Mouse (Mus musculus): ENCODE measurements around the gene Garnl3. TPM values are rescaled to one million over a fixed set of nuclear protein-coding genes. Genes with fewer than 3 reads are reported as not detected.
"Not testable (repeated sequence)": the region's sequence is repeated elsewhere in the genome, so short reads cannot be mapped to it uniquely, and the experiment has no call there.

Garnl3 gene
- total RNA-seq, 2 experiments from 2014 or later: not detected

DNA sequence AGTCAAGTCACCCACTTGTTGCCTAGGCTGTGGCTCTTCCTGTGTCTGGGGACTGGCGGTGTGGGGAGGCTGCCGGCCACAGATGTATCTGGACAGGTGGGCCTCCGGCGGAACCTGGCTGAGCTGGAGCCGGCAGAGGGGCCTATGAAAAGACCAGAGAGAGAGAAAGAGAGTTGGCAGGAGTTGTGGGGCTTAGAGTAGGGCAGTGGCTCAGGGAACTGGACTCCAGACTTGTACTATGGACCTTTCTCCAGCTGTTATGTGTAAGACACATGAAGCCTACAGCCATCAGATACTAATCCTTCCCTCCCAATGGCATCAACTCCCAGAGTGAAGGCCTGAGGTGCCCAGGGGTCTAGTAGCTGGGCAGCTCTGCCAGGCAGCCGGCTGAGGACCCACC, 27.4 kb upstream of the Garnl3 start:
- ATAC-seq (replicated peaks; ENCODE audit: low FRiP score, poor library complexity, severe bottlenecking): no peak

DNA sequence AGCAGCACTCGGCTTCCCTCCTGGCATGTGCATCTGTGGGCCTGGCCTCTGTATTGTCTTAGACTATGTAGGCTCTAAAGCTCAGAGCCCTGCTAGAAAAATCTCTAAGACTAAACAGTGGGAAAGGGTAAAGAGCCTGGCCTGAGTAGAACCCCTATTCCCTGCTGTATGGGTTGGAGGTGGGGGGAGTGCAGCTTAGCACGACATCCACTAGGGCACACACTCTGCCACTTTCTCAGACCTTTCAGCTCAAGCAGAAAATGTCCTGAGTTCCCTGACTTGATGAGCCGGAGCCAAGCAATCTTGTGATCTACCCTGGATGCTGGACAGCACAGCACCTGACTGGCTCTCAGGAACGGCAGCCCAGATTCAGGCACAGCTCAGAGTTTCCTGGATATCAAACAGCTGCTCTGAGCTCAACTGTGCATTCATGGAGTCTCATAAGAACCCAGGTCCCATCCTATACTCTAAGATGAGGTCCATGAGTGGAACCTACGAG, 24.9 kb upstream of the Garnl3 start:
- no peak for ATAC-seq (replicated peaks; ENCODE audit: low FRiP score, poor library complexity, severe bottlenecking)

DNA sequence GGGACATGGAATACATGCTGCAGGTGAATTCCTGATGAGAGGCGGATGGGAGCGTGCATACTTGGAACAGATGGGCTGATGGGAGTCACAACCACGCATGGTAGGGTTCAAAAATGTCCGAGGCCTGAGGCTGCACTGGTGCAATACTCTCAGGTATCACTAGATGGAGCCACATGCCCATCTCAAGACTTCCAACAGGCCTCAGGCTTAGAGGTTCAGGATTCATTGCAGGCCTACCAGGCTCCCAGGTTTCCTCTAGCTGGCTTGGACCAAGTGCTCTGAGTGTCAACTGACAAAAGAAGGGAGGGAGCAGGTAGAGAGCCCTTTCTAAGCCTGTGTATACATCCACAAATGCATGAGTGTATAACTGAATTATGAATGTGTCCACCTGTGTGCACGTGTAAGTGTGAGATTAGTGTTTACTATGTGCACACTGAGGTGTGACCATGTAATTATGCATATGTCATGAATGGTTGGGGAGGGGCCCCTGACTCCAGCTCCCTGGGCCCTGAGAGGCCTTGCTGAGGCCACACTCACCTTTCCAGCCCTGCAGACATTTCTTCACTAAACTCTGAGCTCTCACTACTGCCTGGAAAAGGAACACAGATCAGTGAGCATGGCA, 23.4 kb upstream of the Garnl3 start:
- 0 out of 2 replicates have a peak, but pooled peaks have one; percentile 35 for ATAC-seq (replicated peaks; ENCODE audit: low FRiP score, poor library complexity, severe bottlenecking)

DNA sequence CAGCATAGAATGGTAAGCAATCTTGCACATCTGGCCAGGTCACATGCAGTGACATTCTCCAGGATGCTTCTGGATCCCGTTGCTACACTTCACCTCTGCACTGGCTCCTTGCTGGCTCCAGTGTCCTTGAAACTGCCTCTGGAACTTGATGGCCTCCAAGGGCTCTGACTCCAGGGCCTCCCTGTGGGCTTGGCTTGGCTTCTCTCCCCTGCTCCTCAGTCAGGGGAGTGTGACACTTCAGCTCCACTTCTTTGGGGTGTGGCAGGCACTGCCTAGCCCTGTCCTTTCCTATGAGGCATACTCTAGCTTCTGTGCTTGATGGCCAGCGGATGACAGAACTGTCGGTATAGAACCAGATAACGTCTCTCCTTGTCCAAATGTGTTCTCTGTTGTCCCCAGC, 15.5 kb upstream of the Garnl3 start:
- no peak for ATAC-seq (replicated peaks; ENCODE audit: low FRiP score, poor library complexity, severe bottlenecking)

DNA sequence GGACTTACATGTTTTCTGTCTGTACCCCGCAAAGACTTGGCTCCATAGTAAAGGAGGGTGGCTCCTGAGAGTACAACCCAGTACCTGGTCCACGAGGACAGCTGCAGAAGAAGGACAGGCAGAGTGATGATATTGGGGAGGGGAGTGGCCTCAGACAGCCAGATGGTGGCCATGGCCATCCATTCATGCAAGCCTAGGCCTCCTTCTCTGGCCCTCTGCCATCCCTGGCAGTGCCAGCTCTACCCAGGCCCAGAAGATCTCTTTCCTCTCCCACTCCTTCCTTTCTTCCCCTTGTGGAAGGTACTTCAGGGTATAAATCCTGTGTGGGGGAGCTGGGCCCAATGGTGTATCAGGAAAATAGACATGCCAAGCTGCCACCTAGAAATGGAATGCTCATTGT, 11.8 kb upstream of the Garnl3 start:
- ATAC-seq (replicated peaks; ENCODE audit: low FRiP score, poor library complexity, severe bottlenecking): no peak

DNA sequence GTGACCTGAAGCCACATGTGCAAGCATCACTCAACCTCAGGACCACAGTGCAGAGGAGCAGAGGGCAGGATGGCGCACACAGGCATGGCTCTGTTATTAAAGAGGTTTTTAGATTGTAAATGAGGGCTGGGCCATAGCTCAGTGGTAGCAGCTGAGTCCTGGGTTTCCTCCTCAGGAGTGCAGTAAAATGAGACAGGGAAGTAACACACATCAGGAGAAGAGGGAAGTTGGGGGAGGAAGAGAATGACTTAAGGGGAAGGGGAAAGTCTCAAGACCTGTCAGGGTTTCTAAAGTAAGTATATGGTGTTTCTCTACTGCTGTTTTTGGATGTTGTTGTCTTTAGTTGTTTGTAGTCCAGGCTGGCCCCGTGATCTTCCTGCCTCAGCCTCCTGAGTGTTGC, 7.0 kb upstream of the Garnl3 start:
- ATAC-seq (replicated peaks; ENCODE audit: low FRiP score, poor library complexity, severe bottlenecking): no peak

DNA sequence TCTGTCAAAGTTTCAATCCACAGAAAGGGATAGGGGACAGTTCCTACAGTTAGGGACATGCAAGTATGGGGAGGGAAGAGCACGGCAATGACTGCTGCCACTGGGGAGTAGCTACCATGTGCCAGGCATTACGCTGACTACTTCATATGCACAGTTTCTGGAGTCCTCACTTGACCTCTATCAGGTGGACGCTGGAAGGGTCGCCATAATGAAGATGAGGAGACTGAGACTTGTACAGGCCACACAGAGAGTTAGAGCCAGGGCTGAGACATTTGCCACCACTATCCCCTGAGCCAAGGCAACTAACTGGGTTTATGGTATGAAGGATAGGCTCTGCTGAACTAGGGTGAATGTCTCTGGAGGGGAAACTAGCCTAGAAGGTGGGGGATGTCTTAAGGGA, 6.3 kb upstream of the Garnl3 start:
- no peak for ATAC-seq (replicated peaks; ENCODE audit: low FRiP score, poor library complexity, severe bottlenecking)

DNA sequence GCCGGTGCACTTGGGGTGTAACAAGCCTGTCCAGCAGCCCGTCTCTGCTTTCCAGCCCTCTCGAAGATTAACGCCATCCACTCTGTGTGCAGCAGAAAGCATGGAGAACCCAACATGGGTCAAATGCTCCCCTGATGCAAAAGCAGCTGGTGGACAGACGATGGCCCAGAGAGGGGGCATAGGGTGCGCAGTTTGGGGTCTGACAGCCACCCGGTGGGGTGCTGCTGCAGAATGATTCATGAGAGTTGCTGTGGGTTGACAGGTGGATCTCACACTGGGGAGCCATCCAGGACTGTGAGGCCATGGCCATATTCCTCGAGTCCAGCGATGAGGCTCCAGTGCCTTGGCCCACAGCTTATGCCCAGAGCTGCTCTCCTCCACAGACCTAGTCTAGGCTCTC, 5.8 kb upstream of the Garnl3 start:
- ATAC-seq (replicated peaks; ENCODE audit: low FRiP score, poor library complexity, severe bottlenecking): no peak

DNA sequence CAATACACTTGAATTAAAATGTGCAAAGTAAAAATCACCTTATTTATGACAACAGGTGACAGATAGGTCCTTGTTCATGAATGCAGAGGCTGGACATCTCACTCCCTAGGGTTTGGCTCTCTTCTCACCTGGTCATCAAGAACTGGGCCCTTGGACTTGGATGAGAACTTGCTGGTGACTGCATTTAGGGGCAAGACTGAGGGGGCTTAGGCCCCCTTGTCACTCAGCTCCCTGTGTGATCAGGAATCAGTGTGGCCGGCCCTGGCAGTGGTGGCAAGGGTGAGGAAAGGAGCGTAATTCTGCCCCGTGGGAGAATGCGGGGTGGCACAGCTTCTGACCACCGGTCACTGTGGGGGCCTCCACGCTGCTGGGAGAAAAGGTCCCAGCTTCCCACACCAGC, 4.9 kb upstream of the Garnl3 start:
- no peak for ATAC-seq (replicated peaks; ENCODE audit: low FRiP score, poor library complexity, severe bottlenecking)

DNA sequence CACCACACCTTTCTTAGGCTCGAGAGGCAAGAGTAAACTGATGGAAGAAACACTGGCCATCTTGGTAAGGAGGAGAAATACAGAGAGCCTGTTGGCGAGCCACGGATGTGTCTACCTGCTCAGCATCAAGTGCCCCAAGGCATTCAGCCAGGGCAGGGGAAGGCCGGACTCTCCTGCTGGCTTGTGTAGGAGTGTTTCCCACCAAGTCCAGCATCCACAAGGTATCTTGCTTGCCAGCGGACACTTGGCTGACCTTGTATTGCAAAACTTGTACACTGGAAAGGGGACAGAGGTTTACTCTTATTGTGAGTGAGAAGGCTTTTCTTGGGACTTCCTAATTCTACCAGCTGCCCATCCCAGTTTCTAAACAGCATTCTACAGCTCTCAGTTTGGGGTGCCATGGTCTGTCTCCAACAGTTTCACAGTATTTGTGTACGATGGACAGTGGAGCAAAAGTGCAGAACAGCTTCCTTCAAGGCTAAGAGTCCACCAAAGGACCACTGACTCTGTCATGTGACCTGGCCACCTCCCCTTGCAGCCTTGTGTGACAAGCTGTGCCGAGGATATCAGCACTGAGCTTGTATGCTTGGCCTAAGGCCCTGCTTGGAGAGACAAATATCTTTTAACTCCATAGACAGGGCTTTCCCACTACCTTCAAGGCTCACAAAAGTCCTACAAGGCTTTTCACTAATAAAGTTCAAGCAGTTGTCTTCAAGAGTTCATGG, 3.5 kb upstream of the Garnl3 start:
- ATAC-seq (replicated peaks; ENCODE audit: low FRiP score, poor library complexity, severe bottlenecking): no peak

DNA sequence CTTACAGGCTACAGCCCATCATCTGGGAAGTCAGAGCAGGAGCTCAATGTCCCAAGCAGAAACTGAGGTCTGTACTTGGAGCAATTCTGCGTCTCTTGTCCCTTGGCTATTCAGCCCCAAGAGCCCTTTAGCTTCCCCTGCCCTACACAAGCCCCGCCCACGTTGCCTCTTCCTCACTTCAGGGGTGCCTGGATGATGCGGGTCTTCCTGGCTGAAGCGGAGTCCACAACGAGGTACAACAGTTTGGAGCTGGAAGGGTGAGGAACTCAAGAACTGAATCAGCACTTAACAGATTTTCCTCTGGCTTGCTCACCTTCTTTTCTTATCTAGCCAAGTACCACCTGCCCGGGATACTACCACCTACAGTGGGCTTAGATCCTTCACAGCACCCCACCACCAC, 852 bp upstream of the Garnl3 start:
- ATAC-seq (replicated peaks; ENCODE audit: low FRiP score, poor library complexity, severe bottlenecking): no peak

DNA sequence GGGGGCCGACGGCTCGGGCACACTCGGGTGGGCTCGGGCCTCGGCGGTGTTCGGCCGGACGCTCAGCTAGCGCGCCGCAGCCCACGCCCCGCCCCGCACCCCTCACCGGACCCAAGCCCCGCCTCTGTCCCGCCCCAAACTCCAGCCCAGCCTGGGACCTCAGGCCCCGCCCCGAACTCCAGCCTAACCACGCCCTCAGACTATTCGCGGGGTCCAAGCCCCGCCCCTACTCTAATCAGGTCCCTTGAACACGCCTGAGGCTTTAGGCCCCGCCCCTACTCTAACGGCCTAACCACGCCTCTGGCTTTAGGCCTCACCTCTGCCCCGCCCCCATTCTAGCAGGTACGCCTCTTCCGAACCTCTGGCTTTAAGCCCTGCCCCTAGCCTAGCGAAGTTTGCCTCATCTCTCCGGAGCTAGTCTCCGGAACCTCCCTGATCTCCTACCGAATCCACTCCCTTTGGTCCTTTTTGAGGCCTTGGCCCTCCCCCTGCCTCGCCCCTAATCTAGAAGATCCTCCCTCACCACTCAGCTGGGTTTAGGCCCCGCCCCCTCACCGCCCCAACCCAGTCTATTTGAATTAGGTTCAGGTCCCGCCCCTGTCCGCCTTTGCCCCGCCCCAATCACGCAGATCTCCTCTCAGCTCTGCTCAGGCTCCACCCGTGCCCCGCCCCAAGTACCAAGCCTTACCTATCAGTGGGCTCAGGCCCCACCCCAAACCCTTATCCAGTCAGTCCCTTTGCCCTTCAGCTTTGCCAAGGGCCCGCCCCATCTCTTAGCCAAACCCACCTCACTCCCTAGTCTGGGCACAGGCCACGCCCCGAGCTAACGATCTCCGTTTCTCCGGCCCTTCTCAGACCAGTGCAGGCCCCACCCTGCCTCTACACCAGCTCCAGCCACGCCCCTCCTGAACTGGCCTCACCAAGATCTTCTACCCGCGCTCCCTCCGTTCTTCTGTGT, 649 bp downstream of the Garnl3 start:
- ATAC-seq (replicated peaks; ENCODE audit: low FRiP score, poor library complexity, severe bottlenecking): peak; percentile 80

DNA sequence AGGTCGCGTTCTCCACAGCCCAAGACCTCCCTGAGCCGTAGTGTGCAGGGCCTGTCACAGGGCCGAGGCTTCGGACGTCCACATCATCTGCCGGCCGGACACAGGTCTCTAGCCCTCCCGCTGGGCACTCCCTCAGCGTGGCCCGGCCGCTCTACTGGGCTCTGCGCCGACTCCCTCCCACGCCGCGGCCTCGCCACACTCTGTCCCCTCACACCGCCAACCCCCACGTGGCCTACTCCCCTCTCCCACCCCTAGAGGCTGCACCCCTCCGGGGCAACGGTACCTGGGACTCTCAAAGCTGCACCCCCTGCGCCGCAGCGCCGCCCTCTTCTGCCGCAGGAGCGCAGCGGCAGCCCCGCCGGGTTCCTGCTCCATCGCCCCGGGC, 1.3 kb downstream of the Garnl3 start:
- no peak for ATAC-seq (replicated peaks; ENCODE audit: low FRiP score, poor library complexity, severe bottlenecking)

DNA sequence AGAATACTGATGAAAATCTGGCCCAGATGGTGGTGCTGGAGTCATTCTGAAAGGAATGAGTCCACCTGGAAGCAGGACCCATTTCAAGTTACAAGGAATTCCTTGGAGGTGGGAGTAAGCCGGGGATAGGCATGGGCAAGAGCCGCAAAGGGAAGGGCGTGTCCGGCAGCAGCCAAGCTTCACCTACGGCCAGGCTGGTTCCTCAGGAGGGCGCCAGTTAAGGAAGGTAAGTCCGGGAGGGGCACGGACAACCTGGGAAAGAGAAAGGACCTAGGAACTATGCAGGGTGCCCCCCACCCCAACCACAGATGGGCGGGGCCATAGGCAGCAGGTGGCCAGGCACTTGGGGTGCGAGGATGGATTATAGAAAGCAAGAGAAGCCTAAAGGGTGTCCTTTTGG, 1.8 kb downstream of the Garnl3 start:
- no peak for ATAC-seq (replicated peaks; ENCODE audit: low FRiP score, poor library complexity, severe bottlenecking)

DNA sequence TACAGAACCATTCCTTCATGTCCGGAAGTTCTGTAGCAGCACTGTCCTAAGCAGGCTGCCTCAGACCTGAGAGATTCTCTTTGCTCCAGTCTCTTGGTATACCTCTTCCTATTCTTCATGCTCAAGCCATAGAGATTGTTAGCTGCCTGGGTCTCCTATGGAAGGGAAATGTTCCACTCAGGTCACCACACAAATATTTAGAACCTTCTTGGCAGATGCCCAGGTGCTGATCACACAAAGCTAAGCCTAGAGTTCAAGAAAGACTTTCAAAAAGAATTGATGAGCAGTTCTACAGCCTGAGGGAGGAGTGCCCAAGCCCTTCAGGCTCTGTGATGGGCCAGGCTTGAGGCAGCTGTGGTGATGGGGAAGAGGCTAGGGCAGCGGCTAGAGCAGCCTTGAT, 2.4 kb downstream of the Garnl3 start:
- no peak for ATAC-seq (replicated peaks; ENCODE audit: low FRiP score, poor library complexity, severe bottlenecking)

DNA sequence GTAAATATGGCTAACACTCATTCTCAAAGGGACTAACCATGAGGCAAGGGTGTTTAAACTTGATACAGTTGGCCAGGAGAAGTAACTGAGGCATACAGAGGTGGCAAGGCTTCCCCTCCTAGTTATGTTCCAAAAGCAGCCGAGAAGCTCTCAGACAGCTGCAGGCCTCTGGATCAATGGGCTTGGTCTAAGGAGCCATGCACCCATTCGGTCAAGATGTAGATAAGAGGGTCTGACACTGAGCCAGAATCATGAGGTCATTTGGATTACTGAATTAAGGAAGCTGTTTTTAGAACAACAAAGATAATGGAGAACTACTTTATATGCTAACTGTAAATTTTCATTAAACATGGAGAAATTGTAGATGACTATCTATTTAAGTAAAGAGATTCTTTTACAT, 4.2 kb downstream of the Garnl3 start:
- no peak for ATAC-seq (replicated peaks; ENCODE audit: low FRiP score, poor library complexity, severe bottlenecking)

DNA sequence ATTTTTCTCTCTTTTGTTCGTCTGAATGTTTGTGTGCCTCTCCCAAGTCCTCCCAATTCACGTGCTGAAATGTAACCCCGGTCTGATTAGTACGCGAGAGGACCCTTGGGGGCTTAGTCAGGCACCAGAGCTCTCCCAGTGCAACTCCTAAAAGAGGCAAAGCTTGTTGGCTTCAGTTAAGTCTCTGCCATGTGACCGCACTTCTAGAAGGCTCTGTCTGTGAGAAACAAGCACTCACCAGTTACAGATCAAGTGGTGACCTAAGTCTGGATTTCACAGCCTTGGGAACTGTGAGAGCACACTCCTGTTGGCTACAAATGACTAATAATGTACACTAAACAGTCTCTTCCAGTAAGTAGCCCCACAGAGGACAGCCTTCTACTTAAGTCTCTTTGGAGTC, 8.6 kb downstream of the Garnl3 start:
- no peak for ATAC-seq (replicated peaks; ENCODE audit: low FRiP score, poor library complexity, severe bottlenecking)

DNA sequence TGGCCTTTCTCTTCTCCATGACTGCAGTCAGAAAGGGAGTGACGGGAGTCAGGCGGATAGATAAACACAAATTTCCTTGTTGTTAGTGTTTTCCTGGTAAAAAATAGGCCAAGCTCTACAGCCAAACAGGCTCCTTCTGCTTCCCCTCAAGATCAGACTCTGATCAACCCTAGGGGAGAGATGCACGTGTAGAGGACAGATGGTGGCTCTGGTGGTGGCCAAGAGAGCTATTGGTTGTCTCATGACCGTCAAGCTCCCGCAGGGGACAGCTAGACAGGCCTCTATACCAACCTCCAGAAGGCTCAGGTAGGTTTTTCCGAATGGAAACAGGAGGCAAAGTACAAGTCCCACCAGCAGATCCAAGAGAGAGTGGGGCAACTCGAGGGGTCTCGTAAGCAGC, 30.9 kb downstream of the Garnl3 start:
- ATAC-seq (replicated peaks; ENCODE audit: low FRiP score, poor library complexity, severe bottlenecking): no peak

DNA sequence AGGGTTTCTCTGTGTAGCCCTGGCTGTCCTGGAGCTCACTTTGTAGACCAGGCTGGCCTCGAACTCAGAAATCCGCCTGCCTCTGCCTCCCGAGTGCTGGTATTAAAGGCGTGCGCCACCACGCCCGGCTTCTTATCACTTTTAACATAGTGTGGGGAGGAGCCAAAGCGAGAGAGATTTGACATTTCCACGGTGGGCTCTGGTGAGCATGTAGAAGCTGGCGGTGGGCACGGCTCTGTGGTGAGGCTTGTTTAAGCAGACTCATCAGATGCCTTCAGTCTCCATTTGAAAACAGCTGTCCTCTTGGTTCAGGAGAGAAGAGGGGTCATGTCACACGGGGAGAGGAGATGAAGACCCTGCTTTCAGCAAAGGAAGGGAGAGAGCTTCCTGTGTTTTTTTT, 34.1 kb downstream of the Garnl3 start:
- not testable (repeated sequence) for ATAC-seq (replicated peaks; ENCODE audit: low FRiP score, poor library complexity, severe bottlenecking)

DNA sequence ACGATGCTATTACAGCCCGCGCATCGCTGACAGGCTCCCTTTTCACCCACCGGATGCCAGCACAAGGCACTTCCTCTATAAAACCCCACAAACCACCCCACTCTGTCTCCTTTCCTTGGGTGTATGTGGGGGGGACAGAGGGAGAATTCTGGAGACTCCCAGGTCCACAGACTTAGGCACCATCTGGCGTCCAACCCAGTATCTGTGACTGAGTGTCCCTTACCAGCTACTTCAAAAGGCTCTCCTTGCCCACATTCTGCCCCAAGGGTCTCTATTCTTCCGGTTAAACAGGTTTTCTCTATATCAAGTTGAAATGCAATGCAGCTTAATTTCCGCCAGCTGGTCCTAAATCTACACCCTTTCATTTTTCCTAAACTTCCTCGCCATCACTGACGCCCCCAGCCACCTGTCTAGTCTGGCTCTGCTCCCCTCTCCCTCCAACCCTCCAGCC, 36.2 kb downstream of the Garnl3 start:
- no peak for ATAC-seq (replicated peaks; ENCODE audit: low FRiP score, poor library complexity, severe bottlenecking)
